Mouse (Mus musculus): ENCODE results near the gene Magi2. TPM values are rescaled to one million over a fixed set of nuclear protein-coding genes. Genes with fewer than 3 reads are reported as not detected.

Magi2 gene
- polyA plus RNA-seq, 1 experiment, result 1.6 TPM

- Histone ChIP-seq H3K36me3 (ENCODE audit: control insufficient read depth, insufficient read depth, low read length) (no peaks in the 10 kb centered on the region), H3K27me3 (ENCODE audit: control insufficient read depth, insufficient read depth, low read length) (no peaks in the 10 kb centered on the region), H3K27ac (ENCODE audit: control insufficient read depth, insufficient read depth, low read length) (no peak overlapping the region), H3K4me1 (replicated peaks; ENCODE audit: control insufficient read depth, insufficient read depth, low read length) (no peaks in the 10 kb centered on the region), H3K4me3 (ENCODE audit: control insufficient read depth, insufficient read depth, low read length) (no peak overlapping the region)
- TF ChIP-seq CTCF (IDR thresholded peaks at IDR 0.05; ENCODE audit: borderline replicate concordance, control insufficient read depth, extremely low read depth, insufficient read depth, low read length, poor library complexity) (no peak), POLR2A (IDR thresholded peaks at IDR 0.05; ENCODE audit: control insufficient read depth, extremely low read depth, insufficient read depth, low read length, poor library complexity) (no peak)
- no peak for DNase-seq
- 97% methylated on average over 3 of the region's 3 CpGs for WGBS
Measured at GRCm38 (mm10) chr5:20584769-20585168, 1357.9 kb downstream of the Magi2 start.

GRCm38 (mm10) chr5:20589731-20590130, 1362.9 kb downstream of the Magi2 start:
- no peak for DNase-seq
- WGBS, result 89% methylated on average over 3 of the region's 3 CpGs
- no peaks in the 10 kb centered on the region for H3K27me3 ChIP-seq (ENCODE audit: control insufficient read depth, insufficient read depth, low read length)

DNA sequence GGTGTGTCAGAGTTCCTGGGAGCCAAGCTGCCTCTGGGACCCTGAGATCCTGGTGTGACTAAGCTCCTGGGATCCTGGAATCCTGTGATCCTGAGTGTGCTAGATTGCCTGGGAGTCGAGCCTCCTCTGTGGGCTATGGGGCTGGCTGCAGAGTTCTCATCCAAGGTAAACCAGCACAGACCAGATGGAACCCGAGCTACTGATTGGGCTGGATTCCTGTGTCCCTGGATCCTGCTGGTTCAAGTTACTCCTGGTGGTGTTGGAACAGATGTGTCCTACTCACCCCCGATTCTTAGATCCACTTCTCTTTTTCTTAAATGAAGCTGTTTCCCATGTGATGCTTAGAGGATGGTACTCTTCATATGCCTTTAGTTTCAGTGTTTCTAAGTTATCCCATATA, 1371.4 kb downstream of the Magi2 start:
- WGBS, result 82% methylated on average over 3 of the region's 3 CpGs
- DNase-seq, result no peak

More at GRCm38 (mm10) chr5:20589731-20590130, 1362.9 kb downstream of the Magi2 start:
- Histone ChIP-seq H3K27ac (ENCODE audit: control insufficient read depth, insufficient read depth, low read length) (no peak overlapping the region), H3K4me3 (ENCODE audit: control insufficient read depth, insufficient read depth, low read length) (no peak overlapping the region), H3K4me1 (replicated peaks; ENCODE audit: control insufficient read depth, insufficient read depth, low read length) (no peaks in the 10 kb centered on the region), H3K36me3 (ENCODE audit: control insufficient read depth, insufficient read depth, low read length) (no peaks in the 10 kb centered on the region)
- TF ChIP-seq POLR2A (IDR thresholded peaks at IDR 0.05; ENCODE audit: control insufficient read depth, extremely low read depth, insufficient read depth, low read length, poor library complexity), result no peak
- TF ChIP-seq CTCF (IDR thresholded peaks at IDR 0.05; ENCODE audit: borderline replicate concordance, control insufficient read depth, extremely low read depth, insufficient read depth, low read length, poor library complexity), result no peak

DNA sequence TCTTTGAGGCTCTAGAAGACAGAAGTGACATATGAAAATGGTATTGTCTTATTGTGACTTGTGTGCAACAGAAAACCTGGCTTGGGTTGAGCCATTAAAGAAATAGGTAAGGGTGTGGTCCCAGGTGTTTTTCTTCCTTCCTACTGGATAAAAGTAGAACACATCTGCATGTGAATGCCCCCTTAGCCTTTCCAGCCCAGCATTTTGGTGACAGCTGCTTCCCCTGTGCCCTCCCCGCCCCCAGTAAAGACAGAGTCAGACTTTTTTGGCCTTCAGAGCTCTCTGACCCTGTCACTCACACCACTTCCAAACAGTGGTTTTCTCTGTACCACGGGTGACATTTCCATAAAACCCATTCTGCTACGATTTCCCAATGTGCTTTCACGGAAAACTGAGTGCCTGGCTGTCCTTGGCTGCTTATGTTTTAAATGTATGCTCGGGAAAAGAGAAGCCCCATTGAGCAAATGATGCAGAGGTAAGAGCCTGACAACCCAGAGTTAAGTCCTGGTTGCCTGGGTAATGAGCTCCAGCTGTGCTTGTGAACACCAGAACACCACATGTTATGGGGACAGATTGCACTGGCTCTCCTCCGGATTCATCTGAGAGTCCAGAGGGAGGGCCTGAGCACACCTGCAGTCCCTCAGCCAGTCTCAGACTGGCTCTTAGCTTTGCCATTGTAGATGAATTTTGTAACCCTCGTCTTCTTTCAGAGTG, 1377.1 kb downstream of the Magi2 start:
- TF ChIP-seq POLR2A (IDR thresholded peaks at IDR 0.05; ENCODE audit: control insufficient read depth, extremely low read depth, insufficient read depth, low read length, poor library complexity), result no peak
- TF ChIP-seq CTCF (IDR thresholded peaks at IDR 0.05; ENCODE audit: borderline replicate concordance, control insufficient read depth, extremely low read depth, insufficient read depth, low read length, poor library complexity), result no peak
- no peaks in the 10 kb centered on the region for H3K27me3 ChIP-seq (ENCODE audit: control insufficient read depth, insufficient read depth, low read length)
- no peaks in the 10 kb centered on the region for H3K4me1 ChIP-seq (replicated peaks; ENCODE audit: control insufficient read depth, insufficient read depth, low read length)
- WGBS, result 78% methylated on average over 7 of the region's 7 CpGs
- DNase-seq, result no peak
- H3K36me3 ChIP-seq (ENCODE audit: control insufficient read depth, insufficient read depth, low read length), result no peaks in the 10 kb centered on the region
- no peak overlapping the region for H3K27ac ChIP-seq (ENCODE audit: control insufficient read depth, insufficient read depth, low read length)
- H3K4me3 ChIP-seq (ENCODE audit: control insufficient read depth, insufficient read depth, low read length), result no peak overlapping the region

More for the DNA sequence above, 1371.4 kb downstream of the Magi2 start:
- H3K27ac ChIP-seq (ENCODE audit: control insufficient read depth, insufficient read depth, low read length), result no peak overlapping the region
- no peaks in the 10 kb centered on the region for H3K4me1 ChIP-seq (replicated peaks; ENCODE audit: control insufficient read depth, insufficient read depth, low read length)
- H3K36me3 ChIP-seq (ENCODE audit: control insufficient read depth, insufficient read depth, low read length), result no peaks in the 10 kb centered on the region
- H3K27me3 ChIP-seq (ENCODE audit: control insufficient read depth, insufficient read depth, low read length), result no peaks in the 10 kb centered on the region
- no peak overlapping the region for H3K4me3 ChIP-seq (ENCODE audit: control insufficient read depth, insufficient read depth, low read length)
- no peak for TF ChIP-seq POLR2A (IDR thresholded peaks at IDR 0.05; ENCODE audit: control insufficient read depth, extremely low read depth, insufficient read depth, low read length, poor library complexity)
- no peak for TF ChIP-seq CTCF (IDR thresholded peaks at IDR 0.05; ENCODE audit: borderline replicate concordance, control insufficient read depth, extremely low read depth, insufficient read depth, low read length, poor library complexity)

DNA sequence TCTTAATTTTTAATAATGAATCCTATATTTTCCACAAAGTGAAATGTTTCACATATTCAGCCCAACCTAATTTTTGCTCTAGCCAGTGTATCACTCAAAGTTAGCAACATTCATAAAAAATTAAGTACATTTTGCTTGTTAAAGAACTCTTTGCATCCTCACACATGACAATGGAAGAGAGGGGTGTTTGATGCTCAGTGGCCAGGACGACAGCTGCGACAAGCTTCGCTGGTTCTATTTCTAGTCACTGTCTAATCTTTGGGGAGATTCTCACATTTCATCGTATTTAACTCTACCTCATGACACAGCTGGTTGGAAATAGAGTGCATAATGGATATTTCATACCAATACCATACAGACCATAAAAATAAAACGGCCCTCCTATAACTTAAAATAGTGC, 1379.7 kb downstream of the Magi2 start:
- H3K27me3 ChIP-seq (ENCODE audit: control insufficient read depth, insufficient read depth, low read length), result no peaks in the 10 kb centered on the region
- H3K4me1 ChIP-seq (replicated peaks; ENCODE audit: control insufficient read depth, insufficient read depth, low read length), result no peaks in the 10 kb centered on the region
- no peak overlapping the region for H3K4me3 ChIP-seq (ENCODE audit: control insufficient read depth, insufficient read depth, low read length)
- H3K27ac ChIP-seq (ENCODE audit: control insufficient read depth, insufficient read depth, low read length), result no peak overlapping the region
- DNase-seq, result no peak
- no peaks in the 10 kb centered on the region for H3K36me3 ChIP-seq (ENCODE audit: control insufficient read depth, insufficient read depth, low read length)
- TF ChIP-seq POLR2A (IDR thresholded peaks at IDR 0.05; ENCODE audit: control insufficient read depth, extremely low read depth, insufficient read depth, low read length, poor library complexity), result no peak
- WGBS, result 93% methylated on average over 5 of the region's 5 CpGs

- WGBS, result 88% methylated on average over 1 of the region's 1 CpGs
- TF ChIP-seq POLR2A (IDR thresholded peaks at IDR 0.05; ENCODE audit: control insufficient read depth, extremely low read depth, insufficient read depth, low read length, poor library complexity) (no peak), CTCF (IDR thresholded peaks at IDR 0.05; ENCODE audit: borderline replicate concordance, control insufficient read depth, extremely low read depth, insufficient read depth, low read length, poor library complexity) (no peak)
- Histone ChIP-seq H3K4me1 (replicated peaks; ENCODE audit: control insufficient read depth, insufficient read depth, low read length) (no peaks in the 10 kb centered on the region), H3K27ac (ENCODE audit: control insufficient read depth, insufficient read depth, low read length) (no peak overlapping the region), H3K27me3 (ENCODE audit: control insufficient read depth, insufficient read depth, low read length) (no peaks in the 10 kb centered on the region), H3K36me3 (ENCODE audit: control insufficient read depth, insufficient read depth, low read length) (no peaks in the 10 kb centered on the region), H3K4me3 (ENCODE audit: control insufficient read depth, insufficient read depth, low read length) (no peak overlapping the region)
- no peak for DNase-seq
Measured at GRCm38 (mm10) chr5:20607503-20607902, 1380.7 kb downstream of the Magi2 start.

Measured in thymus, adult 2 months (tissue).